Mouse (Mus musculus) liver, embryonic 14.5 days (tissue): Measurements from ENCODE around the gene Slc12a9.

Source experiments
- CTCF ChIP-seq: IDR thresholded peaks from 2 replicates; pipeline ENCODE4 v1.5.1; 2016; ENCODE audit warnings: antibody characterized with exemption, low read depth, control low read depth
- EP300 ChIP-seq: IDR thresholded peaks from 2 replicates; pipeline ENCODE4 v1.6.1; 2016; ENCODE audit warnings: antibody characterized with exemption, low read depth

- TF ChIP-seq CTCF (no peak), EP300 (no peak)
Measured at GRCm38 (mm10) chr5:137268131-137268910, 65.1 kb downstream of the Slc12a9 start.
